Mouse (Mus musculus) brain, embryonic 14.5 days (tissue): ENCODE results near the gene Tnik.

Source experiments
- CTCF ChIP-seq: fragments of 200-500 bp; IDR thresholded peaks from 2 replicates; pipeline ENCODE4 v1.5.1; 2012; ENCODE audit warnings: inconsistent platforms, mild to moderate bottlenecking, moderate library complexity, borderline replicate concordance; ENCODE audit not compliant: insufficient read depth, insufficient read length; ENCODE audit errors: extremely low read depth
- POLR2A ChIP-seq: fragments of 200-500 bp; IDR thresholded peaks from 2 replicates; pipeline ENCODE4 v1.6.1; 2012; ENCODE audit warnings: mild to moderate bottlenecking, inconsistent platforms, borderline replicate concordance; ENCODE audit not compliant: poor library complexity, insufficient read depth, insufficient read length, severe bottlenecking; ENCODE audit errors: extremely low read depth

DNA sequence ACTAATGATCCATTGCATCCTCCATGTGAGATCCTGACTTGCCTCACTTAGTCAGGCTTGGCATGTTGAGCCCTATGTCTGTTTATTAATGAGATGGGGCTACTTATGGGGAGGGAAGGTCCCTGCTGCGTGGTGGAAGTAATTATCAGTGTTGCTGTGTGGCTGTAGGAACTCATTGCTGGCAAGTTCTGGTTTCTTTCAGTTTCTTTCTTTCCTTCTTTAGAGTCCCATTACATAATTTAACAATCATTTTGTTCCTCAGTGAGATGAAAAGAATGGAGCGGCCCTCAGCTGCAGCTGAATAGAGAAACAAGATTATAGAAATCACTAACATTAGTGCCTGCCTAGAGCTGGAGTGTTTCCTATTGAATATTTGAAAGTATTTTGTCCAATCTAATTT is 263.7 kb downstream of the Tnik start:
- TF ChIP-seq POLR2A (no peak), CTCF (no peak)
